Mouse (Mus musculus): ENCODE measurements at regions not wholly inside any gene's neighbourhood (a gene's known extent, or its start where the extent isn't known, plus 50 kb on each side); places are given as distances from the start of the nearest gene placed in this dataset.

GRCm38 (mm10) chr2:147872972-147873371, 173.8 kb downstream of the Foxa2 start:
- Histone ChIP-seq H3K9ac (ENCODE audit: low read length) (no peak overlapping the region), H3K4me2 (ENCODE audit: low read depth, low read length, severe bottlenecking) (no peak overlapping the region), H3K9me3 (ENCODE audit: control insufficient read depth, low read length) (no peaks in the 10 kb centered on the region), H3K27me3 (ENCODE audit: control insufficient read depth, insufficient read depth, low read length) (peaks cover 2% of the 10 kb centered on the region; the same call in 1 of the 2 replicates), H3K36me3 (ENCODE audit: control insufficient read depth, insufficient read depth, low read length) (no peaks in the 10 kb centered on the region), H3K4me3 (ENCODE audit: low read depth, low read length) (no peak overlapping the region), H3K27ac (ENCODE audit: low read depth, low read length) (no peak overlapping the region), H3K4me1 (replicated peaks; ENCODE audit: control insufficient read depth, insufficient read depth, low read length) (peaks cover 8% of the 10 kb centered on the region; the same call in 1 of the 2 replicates)
- DNase-seq (ENCODE audit: low spot score): no peak
- 90% methylated on average over 3 of the region's 3 CpGs for WGBS
- ATAC-seq (replicated peaks; ENCODE audit: low FRiP score): no peak

DNA sequence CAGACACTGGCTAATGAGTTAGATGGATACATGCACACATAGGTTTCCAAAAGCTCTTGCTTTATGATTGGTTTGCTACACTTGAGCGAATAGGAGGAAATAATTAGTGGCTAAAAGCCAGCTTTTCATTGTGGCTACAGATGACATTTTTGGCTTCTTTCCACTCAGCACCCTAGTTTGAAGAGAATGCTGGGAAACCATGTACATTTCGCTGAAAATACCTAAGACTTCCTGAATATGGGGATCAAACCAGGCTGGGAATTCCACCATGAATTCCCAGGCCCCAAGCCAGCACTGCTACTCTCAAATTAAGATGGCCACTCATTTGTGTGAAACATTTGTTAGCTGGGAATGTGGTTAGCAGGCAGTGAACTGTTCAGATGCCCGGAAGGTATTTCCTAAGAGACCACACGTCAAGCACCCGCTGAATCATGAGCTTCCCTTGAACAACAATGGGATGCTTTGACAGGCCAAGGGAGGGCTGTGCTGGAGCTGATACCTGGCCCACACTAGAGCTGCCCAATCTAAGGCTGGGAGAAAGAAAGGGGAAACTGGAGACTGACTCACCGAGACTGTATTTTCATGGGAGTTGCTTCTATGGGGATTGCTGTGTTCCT, 195.5 kb downstream of the Foxa2 start:
- Histone ChIP-seq H3K4me2 (ENCODE audit: low read depth, low read length, severe bottlenecking) (no peak overlapping the region), H3K9me3 (ENCODE audit: control insufficient read depth, low read length) (no peaks in the 10 kb centered on the region), H3K36me3 (ENCODE audit: control insufficient read depth, insufficient read depth, low read length) (no peaks in the 10 kb centered on the region), H3K4me3 (ENCODE audit: low read depth, low read length) (no peak overlapping the region), H3K27me3 (ENCODE audit: control insufficient read depth, insufficient read depth, low read length) (no peaks in the 10 kb centered on the region), H3K9ac (ENCODE audit: low read length) (no peak overlapping the region), H3K27ac (ENCODE audit: low read depth, low read length) (no peak overlapping the region), H3K4me1 (replicated peaks; ENCODE audit: control insufficient read depth, insufficient read depth, low read length) (no peaks in the 10 kb centered on the region)
- 86% methylated on average over 6 of the region's 6 CpGs for WGBS
- no peak for DNase-seq (ENCODE audit: low spot score)
- ATAC-seq (replicated peaks; ENCODE audit: low FRiP score): no peak

- WGBS: 28% methylated on average over 10 of the region's 10 CpGs
- H3K4me3 ChIP-seq (ENCODE audit: low read depth, low read length): no peak overlapping the region
- H3K9me3 ChIP-seq (ENCODE audit: control insufficient read depth, low read length): no peaks in the 10 kb centered on the region
- H3K27me3 ChIP-seq (ENCODE audit: control insufficient read depth, insufficient read depth, low read length): no peaks in the 10 kb centered on the region
- H3K27ac ChIP-seq (ENCODE audit: low read depth, low read length): no peak overlapping the region
- H3K36me3 ChIP-seq (ENCODE audit: control insufficient read depth, insufficient read depth, low read length): no peaks in the 10 kb centered on the region
- peak; percentile 74; the same call in 1 of the 2 replicates for ATAC-seq (replicated peaks; ENCODE audit: low FRiP score)
- H3K4me1 ChIP-seq (replicated peaks; ENCODE audit: control insufficient read depth, insufficient read depth, low read length): no peaks in the 10 kb centered on the region
- H3K4me2 ChIP-seq (ENCODE audit: low read depth, low read length, severe bottlenecking): no peak overlapping the region
- no peak overlapping the region for H3K9ac ChIP-seq (ENCODE audit: low read length)
- peak; percentile 60 for DNase-seq (ENCODE audit: low spot score)
Measured at GRCm38 (mm10) chr2:147846968-147847749, 199.6 kb downstream of the Foxa2 start.

DNA sequence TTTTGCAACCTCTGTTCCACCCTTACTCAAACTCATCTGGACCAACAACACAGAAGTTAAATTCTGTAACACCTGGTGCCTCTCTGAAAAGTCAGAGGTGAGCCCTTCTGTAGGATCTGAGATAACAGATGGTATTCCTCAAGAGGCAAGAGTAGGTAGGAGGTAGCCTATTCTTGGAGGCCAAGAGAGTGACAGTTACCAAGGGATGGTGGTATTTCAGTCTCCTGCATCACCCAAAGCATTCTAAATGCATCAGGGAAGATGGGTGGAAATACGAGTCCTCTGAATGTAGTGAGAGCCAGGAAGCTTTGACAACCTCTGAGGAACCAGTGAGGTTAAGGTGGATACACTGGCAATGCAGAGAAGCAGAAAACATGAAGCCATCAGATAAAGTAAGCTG, 201.5 kb downstream of the Foxa2 start:
- Histone ChIP-seq H3K4me1 (replicated peaks; ENCODE audit: control insufficient read depth, insufficient read depth, low read length) (no peaks in the 10 kb centered on the region), H3K36me3 (ENCODE audit: control insufficient read depth, insufficient read depth, low read length) (no peaks in the 10 kb centered on the region), H3K9ac (ENCODE audit: low read length) (no peak overlapping the region), H3K27me3 (ENCODE audit: control insufficient read depth, insufficient read depth, low read length) (no peaks in the 10 kb centered on the region), H3K4me2 (ENCODE audit: low read depth, low read length, severe bottlenecking) (no peak overlapping the region), H3K4me3 (ENCODE audit: low read depth, low read length) (no peak overlapping the region), H3K9me3 (ENCODE audit: control insufficient read depth, low read length) (no peaks in the 10 kb centered on the region), H3K27ac (ENCODE audit: low read depth, low read length) (no peak overlapping the region)
- DNase-seq (ENCODE audit: low spot score) (no peak), ATAC-seq (replicated peaks; ENCODE audit: low FRiP score) (no peak)
- WGBS: 69% methylated on average over 1 of the region's 1 CpGs

- no peaks in the 10 kb centered on the region for H3K36me3 ChIP-seq (ENCODE audit: control insufficient read depth, insufficient read depth, low read length)
- H3K27ac ChIP-seq (ENCODE audit: low read depth, low read length): no peak overlapping the region
- WGBS: 84% methylated on average over 5 of the region's 5 CpGs
- H3K9ac ChIP-seq (ENCODE audit: low read length): no peak overlapping the region
- no peak for DNase-seq (ENCODE audit: low spot score)
- H3K4me1 ChIP-seq (replicated peaks; ENCODE audit: control insufficient read depth, insufficient read depth, low read length): no peaks in the 10 kb centered on the region
- no peak overlapping the region for H3K4me2 ChIP-seq (ENCODE audit: low read depth, low read length, severe bottlenecking)
- H3K27me3 ChIP-seq (ENCODE audit: control insufficient read depth, insufficient read depth, low read length): no peaks in the 10 kb centered on the region
- ATAC-seq (replicated peaks; ENCODE audit: low FRiP score): no peak
- no peak overlapping the region for H3K4me3 ChIP-seq (ENCODE audit: low read depth, low read length)
- H3K9me3 ChIP-seq (ENCODE audit: control insufficient read depth, low read length): no peaks in the 10 kb centered on the region
Measured at GRCm38 (mm10) chr2:147840936-147841335, 205.8 kb downstream of the Foxa2 start.

DNA sequence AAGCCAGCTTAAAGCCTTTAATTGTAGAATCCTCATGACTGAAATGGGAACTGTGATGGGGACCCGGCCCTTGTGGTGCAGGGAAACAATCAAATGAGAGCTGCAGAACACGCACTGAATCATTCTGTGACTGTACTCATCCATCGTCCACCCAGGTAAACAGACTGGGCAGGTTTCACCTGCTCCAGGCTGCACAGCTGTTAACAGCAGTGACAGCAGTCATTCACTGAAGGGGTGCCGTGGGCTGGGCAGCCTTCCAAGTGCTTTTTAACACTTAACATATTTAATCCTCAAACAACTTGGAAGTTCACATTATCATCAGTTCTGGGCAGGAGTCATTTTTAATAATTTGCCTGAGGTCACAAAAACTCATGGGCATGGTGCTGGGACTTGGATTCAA, 208.2 kb downstream of the Foxa2 start:
- Histone ChIP-seq H3K4me2 (ENCODE audit: low read depth, low read length, severe bottlenecking) (no peak overlapping the region), H3K27me3 (ENCODE audit: control insufficient read depth, insufficient read depth, low read length) (no peaks in the 10 kb centered on the region), H3K9me3 (ENCODE audit: control insufficient read depth, low read length) (no peaks in the 10 kb centered on the region), H3K9ac (ENCODE audit: low read length) (no peak overlapping the region), H3K36me3 (ENCODE audit: control insufficient read depth, insufficient read depth, low read length) (no peaks in the 10 kb centered on the region), H3K4me1 (replicated peaks; ENCODE audit: control insufficient read depth, insufficient read depth, low read length) (no peaks in the 10 kb centered on the region), H3K27ac (ENCODE audit: low read depth, low read length) (no peak overlapping the region), H3K4me3 (ENCODE audit: low read depth, low read length) (no peak overlapping the region)
- ATAC-seq (replicated peaks; ENCODE audit: low FRiP score): no peak
- no peak for DNase-seq (ENCODE audit: low spot score)
- whole genome bisulfite sequencing: 90% methylated on average over 4 of the region's 4 CpGs

GRCm38 (mm10) chr2:147830551-147830950, 216.2 kb downstream of the Foxa2 start:
- ATAC-seq (replicated peaks; ENCODE audit: low FRiP score) (no peak), DNase-seq (ENCODE audit: low spot score) (no peak)
- H3K27ac ChIP-seq (ENCODE audit: low read depth, low read length): no peak overlapping the region
- no peaks in the 10 kb centered on the region for H3K4me1 ChIP-seq (replicated peaks; ENCODE audit: control insufficient read depth, insufficient read depth, low read length)
- H3K9me3 ChIP-seq (ENCODE audit: control insufficient read depth, low read length): no peaks in the 10 kb centered on the region
- H3K4me2 ChIP-seq (ENCODE audit: low read depth, low read length, severe bottlenecking): no peak overlapping the region
- H3K36me3 ChIP-seq (ENCODE audit: control insufficient read depth, insufficient read depth, low read length): no peaks in the 10 kb centered on the region
- no peak overlapping the region for H3K4me3 ChIP-seq (ENCODE audit: low read depth, low read length)
- H3K9ac ChIP-seq (ENCODE audit: low read length): no peak overlapping the region
- no peaks in the 10 kb centered on the region for H3K27me3 ChIP-seq (ENCODE audit: control insufficient read depth, insufficient read depth, low read length)
- WGBS: 43% methylated on average over 6 of the region's 6 CpGs

GRCm38 (mm10) chr2:147816951-147817350, 229.8 kb downstream of the Foxa2 start:
- H3K9me3 ChIP-seq (ENCODE audit: control insufficient read depth, low read length): no peaks in the 10 kb centered on the region
- H3K36me3 ChIP-seq (ENCODE audit: control insufficient read depth, insufficient read depth, low read length): no peaks in the 10 kb centered on the region
- H3K4me1 ChIP-seq (replicated peaks; ENCODE audit: control insufficient read depth, insufficient read depth, low read length): no peaks in the 10 kb centered on the region
- no peak overlapping the region for H3K27ac ChIP-seq (ENCODE audit: low read depth, low read length)
- H3K27me3 ChIP-seq (ENCODE audit: control insufficient read depth, insufficient read depth, low read length): no peaks in the 10 kb centered on the region
- no peak overlapping the region for H3K9ac ChIP-seq (ENCODE audit: low read length)
- no peak overlapping the region for H3K4me3 ChIP-seq (ENCODE audit: low read depth, low read length)
- H3K4me2 ChIP-seq (ENCODE audit: low read depth, low read length, severe bottlenecking): no peak overlapping the region
- DNase-seq (ENCODE audit: low spot score): no peak
- no peak for ATAC-seq (replicated peaks; ENCODE audit: low FRiP score)
- 86% methylated on average over 3 of the region's 3 CpGs for WGBS

- H3K9ac ChIP-seq (ENCODE audit: low read length): no peak overlapping the region
- H3K9me3 ChIP-seq (ENCODE audit: control insufficient read depth, low read length): no peaks in the 10 kb centered on the region
- 86% methylated on average over 3 of the region's 3 CpGs for WGBS
- no peaks in the 10 kb centered on the region for H3K27me3 ChIP-seq (ENCODE audit: control insufficient read depth, insufficient read depth, low read length)
- no peak overlapping the region for H3K4me3 ChIP-seq (ENCODE audit: low read depth, low read length)
- DNase-seq (ENCODE audit: low spot score): no peak
- H3K36me3 ChIP-seq (ENCODE audit: control insufficient read depth, insufficient read depth, low read length): no peaks in the 10 kb centered on the region
- H3K4me2 ChIP-seq (ENCODE audit: low read depth, low read length, severe bottlenecking): no peak overlapping the region
- H3K4me1 ChIP-seq (replicated peaks; ENCODE audit: control insufficient read depth, insufficient read depth, low read length): no peaks in the 10 kb centered on the region
- no peak overlapping the region for H3K27ac ChIP-seq (ENCODE audit: low read depth, low read length)
- no peak for ATAC-seq (replicated peaks; ENCODE audit: low FRiP score)
Measured at GRCm38 (mm10) chr2:147814231-147814630, 232.5 kb downstream of the Foxa2 start.

Measured in forebrain, embryonic 11.5 days (tissue).